ENCODE assay signal across 8 mouse cellular contexts in genomic region chr14:105328397-105329302, GRCm38 (mm10).
DNase-seq lines count a peak whose midpoint lies in the region; ATAC-seq and TF ChIP-seq lines count a peak whose summit lies in the region.

No protein-coding gene starts in this region.

- H3K4me3 ChIP-seq in spleen, adult 2 months (ENCODE audit: extremely low read depth, insufficient read depth, insufficient read length), result peak overlapping the region; percentile 49; the same call in 1 of the 2 replicates
- peak overlapping the region; percentile 38 for H3K4me3 ChIP-seq in embryonic facial prominence, embryonic 13.5 days

- H3K4me1 ChIP-seq in spleen, adult 2 months (ENCODE audit: control insufficient read depth, insufficient read depth, insufficient read length), result no peaks in the 10 kb centered on the region
- H3K4me1 ChIP-seq in embryonic facial prominence, embryonic 13.5 days, result peaks cover 19% of the 10 kb centered on the region

- intact Hi-C loops in left cerebral cortex, postnatal 25 days (cut with DNase I), result loop anchor here (10.0 kb wide), 1 partner anchor 1176 kb away; no protein-coding TSS in a partner anchor

- TF ChIP-seq CTCF in spleen, adult 2 months (IDR thresholded peaks at IDR 0.05; ENCODE audit: extremely low read depth, insufficient read depth, insufficient read length, insufficient replicate concordance), result no peak

- no peak for TF ChIP-seq POLR2A in spleen, adult 2 months (IDR thresholded peaks at IDR 0.05; ENCODE audit: low read depth, low read length)

- H3K27ac ChIP-seq in spleen, adult 2 months (ENCODE audit: insufficient read depth, low read length), result no peak overlapping the region
- H3K27ac ChIP-seq in embryonic facial prominence, embryonic 13.5 days, result peak overlapping the region; percentile 93

- no peaks in the 10 kb centered on the region for H3K36me3 ChIP-seq in spleen, adult 2 months (ENCODE audit: control insufficient read depth, insufficient read depth, low read length)
- H3K36me3 ChIP-seq in embryonic facial prominence, embryonic 13.5 days, result no peaks in the 10 kb centered on the region

- peak overlapping the region; percentile 61 for H3K4me2 ChIP-seq in embryonic facial prominence, embryonic 13.5 days

- no peak for DNase-seq in spleen, adult 2 months (ENCODE audit: low read depth in 1 of 2, low spot score in 2 of 2)
- no peak for DNase-seq in spleen, postnatal 14 days (ENCODE audit: low spot score in 2 of 2)
- peak; percentile 85 to 95 for DNase-seq in heart, adult 18-20 months
- peak; percentile 71 for DNase-seq in kidney, adult 11 months
- DNase-seq in left cerebral cortex, postnatal 25 days (ENCODE audit: low spot score in 2 of 2), result peak; percentile 61 to 81
- peak; percentile 41 to 66 for DNase-seq in right cerebral cortex, postnatal 36 days (ENCODE audit: low spot score in 2 of 2)

- peak; percentile 73 for ATAC-seq in embryonic facial prominence, embryonic 13.5 days (ENCODE audit: insufficient number of reproducible peaks, insufficient read depth, low FRiP score, low TSS enrichment, low read depth)
- ATAC-seq in megakaryocyte progenitor cell, adult 5-6 weeks (replicated peaks; ENCODE audit: poor library complexity), result peak; percentile 73

- H3K27me3 ChIP-seq in spleen, adult 2 months (ENCODE audit: control insufficient read depth, insufficient read depth, low read length), result no peaks in the 10 kb centered on the region
- no peaks in the 10 kb centered on the region for H3K27me3 ChIP-seq in embryonic facial prominence, embryonic 13.5 days

- 18% methylated on average over 13 of the region's 13 CpGs for WGBS in spleen, adult 2 months
- WGBS in embryonic facial prominence, embryonic 13.5 days, result 6% methylated on average over 13 of the region's 13 CpGs

- no peaks in the 10 kb centered on the region for H3K9me3 ChIP-seq in embryonic facial prominence, embryonic 13.5 days

- peak overlapping the region; percentile 68 for H3K9ac ChIP-seq in embryonic facial prominence, embryonic 13.5 days

Comparison
In these comparisons a context has a peak if more than half of its experiments do, and no peak if none do; other contexts are left out.
1. DNase-seq: peak in heart, adult 18-20 months (2 of 2), kidney, adult 11 months (single experiment), left cerebral cortex, postnatal 25 days (2 of 2) and right cerebral cortex, postnatal 36 days (2 of 2); none in spleen, adult 2 months (0 of 2) and spleen, postnatal 14 days (0 of 2).